Mouse (Mus musculus) stomach, embryonic 15.5 days (tissue): ENCODE results near the gene Mfn2. TPM values are rescaled to one million over a fixed set of nuclear protein-coding genes. Genes with fewer than 3 reads are reported as not detected.

ENCODE experiments used
- ATAC-seq: fragments of 200-750 bp; cut with Nextera tagmentation; 2 replicates; pipeline ENCODE4 v1.8.0; 2017; ENCODE audit warnings: low read depth, moderate number of reproducible peaks, moderate TSS enrichment; ENCODE audit not compliant: insufficient read depth, low FRiP score
- H3K27ac ChIP-seq: fragments of 300-500 bp; sonication (generic); 2 replicates; pipeline ENCODE4 v1.5.1; 2015; ENCODE audit warnings: mild to moderate bottlenecking, inconsistent platforms
- H3K27me3 ChIP-seq: fragments of 300-500 bp; sonication (generic); replicated peaks from 2 replicates; pipeline ENCODE4 v1.6.1; 2015; ENCODE audit warnings: inconsistent platforms
- H3K36me3 ChIP-seq: fragments of 300-500 bp; sonication (generic); 2 replicates; pipeline ENCODE4 v1.6.1; 2015; ENCODE audit warnings: inconsistent platforms
- H3K4me1 ChIP-seq: fragments of 300-500 bp; sonication (generic); 2 replicates; pipeline ENCODE4 v1.6.1; 2015; ENCODE audit warnings: inconsistent platforms
- H3K4me2 ChIP-seq: fragments of 300-500 bp; sonication (generic); 2 replicates; pipeline ENCODE4 v1.6.1; 2015; ENCODE audit warnings: mild to moderate bottlenecking, inconsistent platforms
- H3K4me3 ChIP-seq: fragments of 300-500 bp; sonication (generic); replicated peaks from 2 replicates; pipeline ENCODE4 v1.5.1; 2015; ENCODE audit warnings: inconsistent platforms
- H3K9ac ChIP-seq: fragments of 300-500 bp; sonication (generic); 2 replicates; pipeline ENCODE4 v1.6.1; 2015; ENCODE audit warnings: inconsistent platforms
- H3K9me3 ChIP-seq: fragments of 300-500 bp; sonication (generic); 2 replicates; pipeline ENCODE4 v1.6.1; 2016; ENCODE audit warnings: inconsistent platforms
- WGBS: fragments of 180-500 bp; shearing (Covaris S2); methylation state at CpG from one replicate; pipeline ENCODE4 v1.1.7; 2015; 5-methylcytosine and 5-hydroxymethylcytosine counted together
- polyA plus RNA-seq: library from polyadenylated mRNA; unstranded; fragments of >200 nt; fragmentation: Nextera tagmentation; extraction: Ambion mirVana; gene quantifications from 2 replicates; pipeline ENCODE4 v1.2.1, GENCODE M21; 2015

Mfn2 gene
- polyA plus RNA-seq, result 32.1 and 37.8 TPM in 2 replicates

- Histone ChIP-seq H3K36me3 (0 out of 2 replicates have a peak, but pooled peaks cover 7% of the 10 kb centered on the region), H3K4me1 (peaks cover 16% of the 10 kb centered on the region), H3K9ac (peak within 1 kb of the TSS; percentile 90), H3K4me3 (peak within 1 kb of the TSS; percentile 98), H3K4me2 (peak within 1 kb of the TSS; percentile 76), H3K27me3 (no peaks in the 10 kb centered on the region), H3K27ac (peak within 1 kb of the TSS; percentile 80), H3K9me3 (no peaks in the 10 kb centered on the region)
- under 1% methylated on average over 53 of the region's 59 CpGs for WGBS
- peak; percentile 93 for ATAC-seq
Observed at GRCm38 (mm10) chr4:147904313-147905089, at the start of gene Mfn2. Gene Mfn2 (minus strand): TSS chr4:147904704.

- H3K27me3 ChIP-seq, result no peaks in the 10 kb centered on the region
- no peak overlapping the region for H3K9ac ChIP-seq
- H3K4me2 ChIP-seq, result no peak overlapping the region
- no peaks in the 10 kb centered on the region for H3K4me1 ChIP-seq
- ATAC-seq, result no peak
- WGBS, result 13% methylated on average over 4 of the region's 4 CpGs
- H3K36me3 ChIP-seq, result no peaks in the 10 kb centered on the region
- no peak overlapping the region for H3K4me3 ChIP-seq
- no peak overlapping the region for H3K27ac ChIP-seq
- H3K9me3 ChIP-seq, result no peaks in the 10 kb centered on the region
Observed at GRCm38 (mm10) chr4:147953590-147953989, 49.1 kb upstream of the Mfn2 start.

GRCm38 (mm10) chr4:147947511-147947910 is 43.0 kb upstream of the Mfn2 start:
- WGBS, result 32% methylated on average over 2 of the region's 2 CpGs
- Histone ChIP-seq H3K4me1 (peaks cover 14% of the 10 kb centered on the region), H3K27ac (no peak overlapping the region), H3K4me2 (no peak overlapping the region), H3K9ac (no peak overlapping the region), H3K9me3 (no peaks in the 10 kb centered on the region), H3K27me3 (no peaks in the 10 kb centered on the region), H3K36me3 (peaks cover 28% of the 10 kb centered on the region), H3K4me3 (no peak overlapping the region)
- no peak; the same call in 1 of the 2 replicates for ATAC-seq

GRCm38 (mm10) chr4:147943005-147943404 is 38.5 kb upstream of the Mfn2 start:
- WGBS, result 97% methylated on average over 1 of the region's 1 CpGs
- no peaks in the 10 kb centered on the region for H3K9me3 ChIP-seq
- no peaks in the 10 kb centered on the region for H3K27me3 ChIP-seq
- H3K4me3 ChIP-seq, result no peak overlapping the region
- no peak overlapping the region for H3K9ac ChIP-seq
- peak overlapping the region; percentile 25; the same call in 1 of the 2 replicates for H3K4me2 ChIP-seq
- H3K4me1 ChIP-seq, result peaks cover 30% of the 10 kb centered on the region
- peaks cover 28% of the 10 kb centered on the region for H3K36me3 ChIP-seq
- no peak overlapping the region for H3K27ac ChIP-seq
- no peak for ATAC-seq

- Histone ChIP-seq H3K36me3 (peaks cover 22% of the 10 kb centered on the region), H3K9ac (peak overlapping the region; percentile 72), H3K4me1 (peaks cover 38% of the 10 kb centered on the region), H3K4me2 (peak overlapping the region; percentile 98), H3K9me3 (no peaks in the 10 kb centered on the region), H3K27me3 (no peaks in the 10 kb centered on the region), H3K27ac (peak overlapping the region; percentile 72), H3K4me3 (peak overlapping the region; percentile 92)
- WGBS, result 5% methylated on average over 85 of the region's 88 CpGs
- ATAC-seq, result peak; percentile 45
Observed at GRCm38 (mm10) chr4:147941045-147942020, 36.8 kb upstream of the Mfn2 start.

GRCm38 (mm10) chr4:147940576-147941044 is 36.1 kb upstream of the Mfn2 start, which contains the start of gene 2510039O18Rik:
Gene 2510039O18Rik (plus strand): TSS chr4:147940895.
- H3K36me3 ChIP-seq, result peaks cover 15% of the 10 kb centered on the region
- peaks cover 40% of the 10 kb centered on the region for H3K4me1 ChIP-seq
- peak; percentile 74 for ATAC-seq
- under 1% methylated on average over 31 of the region's 35 CpGs for WGBS
- H3K27ac ChIP-seq, result peak within 1 kb of the TSS; percentile 78
- H3K27me3 ChIP-seq, result no peaks in the 10 kb centered on the region
- H3K4me2 ChIP-seq, result peak within 1 kb of the TSS; percentile 98
- H3K4me3 ChIP-seq, result peak within 1 kb of the TSS; percentile 92
- H3K9me3 ChIP-seq, result no peaks in the 10 kb centered on the region
- H3K9ac ChIP-seq, result peak within 1 kb of the TSS; percentile 72

- H3K36me3 ChIP-seq, result peaks cover 11% of the 10 kb centered on the region
- no peak overlapping the region for H3K4me3 ChIP-seq
- H3K27me3 ChIP-seq, result no peaks in the 10 kb centered on the region
- ATAC-seq, result no peak
- WGBS, result 47% methylated on average over 9 of the region's 9 CpGs
- peak overlapping the region; percentile 78 for H3K27ac ChIP-seq
- H3K4me1 ChIP-seq, result peaks cover 40% of the 10 kb centered on the region
- H3K9me3 ChIP-seq, result no peaks in the 10 kb centered on the region
- H3K9ac ChIP-seq, result no peak overlapping the region
- peak overlapping the region; percentile 98 for H3K4me2 ChIP-seq
Observed at GRCm38 (mm10) chr4:147940111-147940510, 35.6 kb upstream of the Mfn2 start.

- Histone ChIP-seq H3K9ac (no peak overlapping the region), H3K27me3 (no peaks in the 10 kb centered on the region), H3K9me3 (no peaks in the 10 kb centered on the region), H3K4me1 (peaks cover 41% of the 10 kb centered on the region), H3K4me3 (no peak overlapping the region), H3K36me3 (0 out of 2 replicates have a peak, but pooled peaks cover 2% of the 10 kb centered on the region), H3K27ac (peak overlapping the region; percentile 49), H3K4me2 (no peak overlapping the region)
- 48% methylated on average over 14 of the region's 14 CpGs for WGBS
- no peak for ATAC-seq
Observed at GRCm38 (mm10) chr4:147938148-147939096, 33.9 kb upstream of the Mfn2 start.

GRCm38 (mm10) chr4:147937486-147937885 is 33.0 kb upstream of the Mfn2 start:
- Histone ChIP-seq H3K27me3 (no peaks in the 10 kb centered on the region), H3K36me3 (no peaks in the 10 kb centered on the region), H3K27ac (no peak overlapping the region), H3K4me1 (peaks cover 32% of the 10 kb centered on the region), H3K4me2 (no peak overlapping the region), H3K9me3 (no peaks in the 10 kb centered on the region), H3K4me3 (no peak overlapping the region), H3K9ac (no peak overlapping the region)
- 59% methylated on average over 5 of the region's 5 CpGs for WGBS
- no peak for ATAC-seq

- ATAC-seq, result no peak
- Histone ChIP-seq H3K27me3 (no peaks in the 10 kb centered on the region), H3K9ac (no peak overlapping the region), H3K4me3 (peak overlapping the region; percentile 77), H3K9me3 (no peaks in the 10 kb centered on the region), H3K4me2 (peak overlapping the region; percentile 93), H3K4me1 (peaks cover 29% of the 10 kb centered on the region), H3K36me3 (no peaks in the 10 kb centered on the region), H3K27ac (no peak overlapping the region)
- 35% methylated on average over 3 of the region's 3 CpGs for whole genome bisulfite sequencing
Observed at GRCm38 (mm10) chr4:147937021-147937420, 32.5 kb upstream of the Mfn2 start.
